Mouse (Mus musculus): ENCODE measurements around the gene Cyp2a22. TPM values are rescaled to one million over a fixed set of nuclear protein-coding genes. Genes with fewer than 3 reads are reported as not detected.

Cyp2a22 gene
- polyA plus RNA-seq (2021; fragmentation: Nextera tagmentation) = not detected in 2 replicates
- long read RNA-seq, experiment 1 = 0 reads
- long read RNA-seq, experiment 2 = 0 reads

GRCm38 (mm10) chr7:26939262-26939661 is at the start of gene Cyp2a22:
Cyp2a22 (minus strand) TSS chr7:26939384.

Other genes starting within 250 kb of the Cyp2a22 start
- not detected in 2 replicates for gene Cyp2b19, start 182.2 kb downstream of the Cyp2a22 start, polyA plus RNA-seq (2021; fragmentation: Nextera tagmentation)
- gene Cyp2g1, start 130.5 kb downstream of the Cyp2a22 start, polyA plus RNA-seq (2021; fragmentation: Nextera tagmentation) = not detected in 2 replicates
- 0.33 TPM in 1 of 2 replicates, not detected in the other for gene Cyp2a5, start 104.1 kb downstream of the Cyp2a22 start, polyA plus RNA-seq (2021; fragmentation: Nextera tagmentation)
- gene Cyp2a12, start 89.7 kb upstream of the Cyp2a22 start, polyA plus RNA-seq (2021; fragmentation: Nextera tagmentation) = not detected in 2 replicates
- 0.30 TPM in 1 of 2 replicates, not detected in the other for gene Cyp2f2, start 180.5 kb upstream of the Cyp2a22 start, polyA plus RNA-seq (2021; fragmentation: Nextera tagmentation)
- 0.08 TPM in 1 of 2 replicates, not detected in the other for gene Cyp2t4, start 214.3 kb upstream of the Cyp2a22 start, polyA plus RNA-seq (2021; fragmentation: Nextera tagmentation)
- 70.9 and 81.1 TPM in 2 replicates for gene Egln2, start 227.4 kb upstream of the Cyp2a22 start, polyA plus RNA-seq (2021; fragmentation: Nextera tagmentation)
- 104 and 105 TPM in 2 replicates for gene Rab4b, start 239.5 kb upstream of the Cyp2a22 start, polyA plus RNA-seq (2021; fragmentation: Nextera tagmentation)
- not detected in 2 replicates for gene Gm21983, start 241.7 kb upstream of the Cyp2a22 start, polyA plus RNA-seq (2021; fragmentation: Nextera tagmentation)
- 24.4 and 64.8 TPM in 2 replicates for gene Mia, start 241.8 kb upstream of the Cyp2a22 start, polyA plus RNA-seq (2021; fragmentation: Nextera tagmentation)

All from layer of hippocampus, adult 6 months (tissue).